Mouse (Mus musculus) fibroblast of lung, adult 2 months (primary cell): Measurements from ENCODE around the gene Serpinh1.
"Not testable (repeated sequence)": the region's sequence is repeated elsewhere in the genome, so short reads cannot be mapped to it uniquely, and the experiment has no call there.

Source experiments
- DNase-seq: peaks from one replicate; pipeline ENCODE4 v3.0.0-alpha.2; 2011; ENCODE audit warnings: low read depth

Gene Serpinh1

DNA sequence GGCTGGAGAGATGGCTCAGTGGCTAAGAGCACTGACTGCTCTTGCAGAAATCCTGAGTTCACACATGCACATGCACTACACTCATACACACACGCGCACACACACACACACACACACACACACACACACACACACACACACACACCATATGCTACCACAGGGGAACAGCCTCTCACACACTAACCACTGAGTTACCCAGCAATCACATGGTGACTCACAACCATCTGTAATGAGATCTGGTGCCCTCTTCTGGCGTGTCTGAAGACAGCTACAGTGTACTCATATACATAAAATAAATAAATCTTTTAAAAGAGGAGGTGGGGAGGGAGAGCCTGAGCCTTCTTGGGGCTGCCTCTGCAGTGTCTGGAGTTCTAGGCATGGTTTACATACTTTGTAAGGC lies 21.3 kb upstream of the Serpinh1 start:
- DNase-seq = not testable (repeated sequence)

DNA sequence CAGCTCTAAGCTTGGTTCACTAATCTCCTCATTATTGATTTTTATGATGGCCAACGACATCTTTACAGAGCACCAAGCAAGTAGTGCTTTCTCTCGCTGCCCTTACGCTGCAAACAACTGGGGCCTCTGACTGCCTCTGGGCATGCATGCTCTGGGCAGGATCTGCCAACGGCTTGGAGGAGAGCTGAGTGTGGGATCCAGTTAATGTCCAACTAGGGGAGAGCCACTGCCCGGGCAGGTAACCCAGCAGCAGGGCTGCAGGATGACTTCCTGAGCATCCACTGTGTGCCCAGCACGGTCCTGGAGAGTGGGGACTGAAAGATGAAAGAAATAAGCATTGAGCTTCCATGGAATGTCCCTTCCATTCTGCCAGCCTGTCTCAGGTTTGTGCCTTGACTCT lies 13.7 kb upstream of the Serpinh1 start:
- DNase-seq = no peak

DNA sequence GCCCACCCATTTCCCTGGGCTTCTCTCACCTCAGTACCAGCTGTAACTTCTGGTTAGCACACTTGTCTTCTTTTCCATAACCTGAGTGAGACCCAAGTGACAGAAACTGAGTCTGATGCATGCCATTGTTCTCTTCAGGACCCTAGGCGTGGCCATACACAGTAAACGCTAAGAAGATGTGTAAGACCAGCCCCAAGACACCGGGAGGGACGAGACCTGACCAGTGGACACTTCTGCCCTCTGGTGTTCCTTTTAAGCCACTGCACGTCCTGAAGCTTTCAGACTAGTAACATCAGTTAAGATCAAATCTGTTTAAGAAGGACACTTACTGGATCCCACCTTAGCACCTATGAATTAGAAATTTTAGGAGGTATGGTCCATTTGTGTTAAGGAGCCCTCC lies 12.0 kb upstream of the Serpinh1 start:
- no peak for DNase-seq

DNA sequence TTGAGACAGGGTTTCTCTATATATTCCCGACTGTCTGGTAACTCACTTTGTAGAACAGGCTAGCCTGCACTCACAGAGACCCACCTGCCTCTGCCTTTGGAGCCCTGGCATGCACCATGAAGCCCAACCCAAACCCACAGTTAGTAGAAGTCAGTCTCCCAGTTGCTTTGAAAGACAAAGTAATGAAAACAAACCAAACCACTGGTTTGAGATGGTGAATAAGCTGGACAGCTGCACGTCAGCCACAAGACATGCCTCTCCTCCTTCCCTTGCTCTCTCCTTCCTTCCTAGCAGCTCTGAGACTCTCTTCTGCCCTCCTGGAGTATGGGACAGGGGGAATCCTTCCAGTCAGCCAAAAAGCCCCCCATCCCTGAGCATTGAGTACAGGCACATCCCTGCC lies 9.1 kb upstream of the Serpinh1 start:
- DNase-seq = no peak

DNA sequence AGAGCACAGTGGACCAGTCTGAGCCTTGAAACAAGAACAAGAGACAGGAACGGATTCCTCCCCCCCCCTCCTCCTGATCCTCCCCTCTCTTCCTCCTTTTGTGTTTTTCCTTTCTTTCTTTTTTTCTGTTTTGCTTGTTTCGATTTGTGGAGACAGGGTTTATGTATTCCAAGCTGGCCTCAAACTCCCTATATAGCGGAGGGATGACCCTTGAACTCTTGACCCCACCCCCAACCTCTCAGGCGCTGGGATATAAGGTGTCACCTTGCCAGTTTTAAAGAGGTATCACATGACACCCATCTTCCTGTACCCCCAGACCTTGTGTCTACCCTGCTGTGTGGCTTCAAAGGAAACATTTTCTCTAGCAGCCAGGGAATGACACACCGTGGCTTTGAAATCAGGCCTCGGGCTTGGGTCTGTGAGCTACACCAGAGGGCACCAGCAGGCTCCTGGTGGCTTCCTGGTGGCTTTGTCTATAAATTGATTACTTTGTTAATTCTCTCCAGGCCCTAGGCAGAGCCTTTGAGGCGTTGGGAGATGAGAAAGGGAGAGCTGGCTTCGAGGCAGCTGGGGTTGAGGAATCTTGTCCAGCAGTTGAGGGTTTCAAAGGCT lies 7.9 kb upstream of the Serpinh1 start:
- no peak for DNase-seq

DNA sequence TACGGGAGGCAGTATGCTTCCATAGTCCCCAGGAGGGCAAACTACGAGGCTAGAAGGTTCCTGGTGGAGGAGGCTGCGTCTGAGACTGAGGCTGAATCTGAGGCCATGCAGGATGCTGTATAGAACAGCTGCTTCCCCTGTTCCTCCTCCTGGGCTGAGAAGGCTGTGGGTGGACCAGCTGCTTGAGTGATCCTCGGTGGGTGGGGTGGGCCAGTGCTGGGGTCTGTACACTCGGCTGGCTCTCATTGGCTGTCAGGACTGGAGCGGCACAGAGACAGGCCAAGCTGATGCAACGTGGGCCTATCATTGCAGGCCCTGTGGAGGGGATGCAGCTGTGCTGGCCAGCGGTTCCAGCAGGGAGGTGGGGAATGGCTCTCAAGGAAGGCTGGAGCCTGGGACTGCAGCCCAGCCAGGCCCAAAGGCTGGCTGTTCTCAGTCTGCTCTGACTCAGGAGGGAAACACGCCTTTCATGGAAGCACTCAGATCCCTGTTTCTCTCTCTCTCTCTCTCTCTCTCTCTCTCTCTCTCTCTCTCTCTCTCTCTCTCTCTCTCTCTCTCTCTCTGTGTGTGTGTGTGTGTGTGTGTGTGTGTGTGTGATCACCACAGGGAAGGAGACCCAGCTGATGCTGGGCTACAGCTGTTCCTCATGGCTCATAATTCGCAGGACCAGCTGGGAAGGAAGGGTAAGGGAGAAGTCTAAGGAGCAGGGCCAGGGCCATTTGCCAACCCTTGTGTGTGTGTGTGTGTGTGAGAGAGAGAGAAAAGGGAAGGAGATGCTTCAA lies 7.2 kb upstream of the Serpinh1 start:
- peak; percentile 99 for DNase-seq

DNA sequence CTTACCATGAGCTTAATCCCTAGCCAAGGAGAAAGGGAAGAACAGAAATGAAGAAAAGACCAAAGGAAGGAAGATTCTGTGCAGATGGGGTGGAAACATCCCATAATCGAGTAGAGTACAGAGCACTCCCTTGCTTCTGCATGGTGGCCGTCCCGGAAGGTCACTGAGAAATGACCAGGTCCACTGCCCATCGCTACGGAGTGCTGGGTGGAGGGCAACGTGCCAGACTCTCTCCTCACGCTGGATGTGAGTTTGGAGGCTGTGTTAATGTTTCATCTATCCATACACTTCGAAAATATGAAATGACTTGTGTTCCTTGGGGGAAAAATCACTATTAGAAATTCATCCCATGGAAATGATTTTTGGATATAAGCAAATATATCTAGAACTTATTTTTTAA lies 5.3 kb upstream of the Serpinh1 start:
- DNase-seq = no peak

DNA sequence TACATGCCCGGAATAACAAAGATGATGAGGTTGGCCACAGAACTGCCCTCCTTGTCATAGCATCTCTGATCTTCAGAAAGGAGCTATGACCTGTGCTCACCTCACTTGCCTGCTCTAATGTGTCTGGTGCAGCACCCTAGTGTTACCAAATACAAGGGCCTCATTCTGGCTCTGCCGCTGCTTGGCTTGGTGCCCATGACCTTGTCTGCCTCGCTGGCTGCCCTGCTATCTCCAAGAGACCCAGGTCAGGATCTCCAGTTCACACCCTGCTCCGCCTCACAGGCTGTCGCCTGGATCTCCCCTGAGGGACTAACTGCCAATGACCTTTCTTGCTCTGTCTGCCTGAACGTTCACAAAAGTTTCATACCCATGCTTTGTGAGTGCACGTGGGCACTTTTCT lies 4.2 kb upstream of the Serpinh1 start:
- no peak for DNase-seq

DNA sequence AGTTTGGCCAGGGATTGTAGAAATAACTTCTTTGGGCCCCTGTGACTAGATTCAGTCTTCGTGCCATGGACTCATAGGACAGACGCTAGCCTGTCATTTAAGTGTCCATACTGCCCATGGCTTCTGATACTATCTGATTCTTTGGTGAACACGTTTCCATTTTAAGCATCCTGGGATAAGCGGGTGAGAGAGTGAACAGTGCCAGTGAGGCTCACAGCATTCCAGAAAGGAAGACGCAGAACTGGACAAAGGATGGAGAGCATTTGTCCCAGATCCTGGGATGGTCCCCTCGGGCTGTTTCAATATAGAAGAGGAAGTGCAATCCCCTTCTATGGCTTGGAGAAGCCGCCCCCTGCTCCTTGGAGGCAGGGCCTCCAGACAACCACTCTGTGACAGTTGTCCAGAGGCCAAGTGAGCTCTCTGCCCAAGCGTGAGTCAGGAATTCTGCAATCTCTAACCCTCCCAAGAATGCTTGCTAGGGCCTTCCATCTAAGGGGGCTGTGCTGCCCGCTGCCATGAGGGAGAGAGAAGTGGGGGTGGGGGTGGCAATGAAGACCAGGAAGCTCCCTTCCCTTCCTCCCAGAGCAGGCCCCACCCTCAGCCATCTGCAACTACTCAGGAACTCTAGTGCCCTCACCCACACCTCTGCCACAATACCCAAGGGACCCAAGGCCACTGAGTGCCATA lies 3.3 kb upstream of the Serpinh1 start:
- peak; percentile 76 for DNase-seq

DNA sequence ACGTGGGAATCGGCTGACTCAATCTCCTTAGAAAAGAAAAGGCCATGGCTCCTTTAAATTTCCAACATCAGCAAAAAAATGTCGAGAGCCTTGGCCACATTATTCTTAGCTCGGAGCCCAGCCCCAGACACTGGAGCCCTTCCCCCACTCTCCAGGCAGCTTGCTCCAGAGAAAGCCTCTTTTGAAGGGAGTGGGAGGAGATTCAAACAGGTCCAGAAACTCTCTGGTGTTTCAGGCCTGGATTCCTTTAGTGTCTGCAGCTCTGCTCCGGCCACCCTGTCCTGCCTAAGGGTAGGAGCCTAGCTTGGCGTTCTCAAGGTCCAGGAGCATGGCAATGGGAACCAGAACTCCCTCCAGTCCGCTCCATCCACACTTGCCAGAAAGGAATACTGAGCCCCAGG lies 2.7 kb upstream of the Serpinh1 start:
- DNase-seq = peak; percentile 90

DNA sequence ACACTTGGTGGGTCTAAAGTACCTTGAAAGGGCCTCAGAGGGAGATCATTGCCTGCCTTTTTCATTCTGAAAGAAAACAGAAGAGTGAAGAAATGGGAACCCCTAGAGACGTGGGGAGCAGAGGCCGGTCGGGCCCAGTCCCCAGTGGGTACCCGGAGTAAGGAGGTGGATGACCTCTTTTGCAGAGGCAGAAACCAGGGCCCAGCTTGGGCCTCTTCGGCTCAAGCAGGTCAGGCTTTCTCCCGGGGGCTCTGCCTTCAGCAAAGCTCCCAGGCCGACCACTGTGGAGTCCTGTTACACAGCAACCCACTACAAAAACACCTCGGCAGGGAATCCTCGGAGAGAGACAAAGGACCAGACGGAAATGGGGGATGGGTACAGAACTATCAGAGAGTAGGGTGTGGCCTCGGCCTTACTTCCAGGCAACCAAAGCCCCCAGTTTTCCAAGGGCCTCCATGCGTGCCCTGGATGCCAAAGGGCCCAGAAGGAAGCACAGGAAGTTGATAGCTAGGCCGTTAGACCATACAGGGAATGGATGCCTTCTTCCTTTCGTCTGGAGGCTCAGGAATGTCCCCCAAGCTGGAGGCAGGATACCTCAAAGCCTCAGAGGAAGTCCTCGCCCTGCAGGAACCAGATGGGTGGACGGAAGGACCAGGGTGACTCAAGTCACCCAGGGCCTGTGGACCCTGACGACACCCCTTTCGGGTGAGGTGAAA lies 1.1 kb downstream of the Serpinh1 start:
- no peak for DNase-seq

DNA sequence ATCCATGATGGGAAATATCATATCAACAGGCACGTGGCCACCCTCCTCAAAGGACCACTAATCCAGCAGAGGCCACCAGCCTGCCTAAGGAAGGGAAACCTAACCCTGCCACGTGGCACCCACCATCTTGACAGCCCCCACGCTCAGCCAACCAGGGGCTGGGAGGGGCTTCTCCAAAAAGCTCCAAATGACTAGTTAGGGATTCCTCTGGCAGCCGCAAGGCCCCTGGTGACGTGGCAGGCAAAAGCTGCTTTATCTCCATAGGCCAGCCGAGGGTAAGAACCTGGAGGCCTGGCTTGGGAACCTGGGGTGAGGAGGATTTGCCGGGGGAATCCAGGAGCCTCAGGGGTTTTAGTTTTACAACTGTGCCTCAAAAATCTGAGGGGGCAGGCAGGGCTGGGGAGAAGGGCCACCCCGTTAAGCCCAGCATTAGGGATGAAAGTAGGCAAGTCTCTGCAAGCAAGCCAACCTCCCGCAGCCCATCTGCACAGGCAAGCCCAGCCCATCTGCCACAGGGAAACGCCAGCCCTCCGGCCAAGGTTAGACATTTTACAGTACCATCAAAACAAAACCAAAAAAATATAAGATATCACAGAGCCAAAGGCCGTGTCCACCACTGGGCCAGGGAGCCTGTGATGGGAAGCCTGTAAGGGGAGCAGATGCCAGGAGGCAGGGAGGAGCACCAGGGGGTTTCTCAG lies 1.8 kb downstream of the Serpinh1 start:
- no peak for DNase-seq

DNA sequence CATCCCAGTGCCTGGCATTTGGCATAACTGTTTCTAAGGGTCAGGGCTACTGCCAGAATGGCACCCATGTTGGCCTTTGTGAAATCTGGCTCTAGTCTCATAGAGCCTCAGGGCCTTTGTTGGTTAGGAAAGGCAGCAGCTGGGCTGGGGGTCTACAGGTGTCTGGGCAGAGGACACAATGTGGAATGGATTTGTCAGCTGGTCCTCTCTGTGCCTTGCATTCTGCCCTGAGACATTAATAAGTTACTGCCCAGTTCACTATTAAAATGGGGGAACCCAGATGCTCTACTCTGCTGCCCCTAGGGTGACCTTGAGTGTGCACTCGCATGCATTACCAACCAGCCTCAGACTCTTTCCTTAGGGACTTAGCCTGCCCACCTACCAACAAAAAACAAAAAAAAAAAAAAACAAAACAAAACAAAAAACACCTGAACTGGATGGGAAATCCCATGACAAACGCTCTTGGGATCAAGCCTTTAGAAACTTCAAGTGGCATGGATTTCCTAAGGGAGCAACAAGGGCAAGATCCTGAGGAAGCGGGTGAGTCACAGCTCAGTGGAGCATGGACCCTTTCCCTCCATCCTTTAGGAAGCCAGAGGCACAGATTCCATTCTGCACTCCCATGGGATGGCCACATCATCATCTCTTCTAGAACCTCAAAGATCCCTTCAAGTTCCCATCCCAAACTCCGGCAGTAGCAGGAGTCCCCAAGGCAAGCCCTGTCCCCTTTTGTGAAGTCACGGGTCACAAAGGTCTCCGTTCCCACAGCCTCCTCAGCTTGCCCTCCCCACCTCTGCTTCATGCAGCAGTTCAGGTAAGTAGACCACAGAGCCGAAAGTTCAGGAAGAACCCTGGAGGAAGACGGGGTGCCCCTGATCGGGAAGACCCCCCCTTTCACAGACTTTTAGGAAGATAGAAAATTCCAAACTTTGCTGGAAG lies 3.0 kb downstream of the Serpinh1 start:
- DNase-seq = no peak

DNA sequence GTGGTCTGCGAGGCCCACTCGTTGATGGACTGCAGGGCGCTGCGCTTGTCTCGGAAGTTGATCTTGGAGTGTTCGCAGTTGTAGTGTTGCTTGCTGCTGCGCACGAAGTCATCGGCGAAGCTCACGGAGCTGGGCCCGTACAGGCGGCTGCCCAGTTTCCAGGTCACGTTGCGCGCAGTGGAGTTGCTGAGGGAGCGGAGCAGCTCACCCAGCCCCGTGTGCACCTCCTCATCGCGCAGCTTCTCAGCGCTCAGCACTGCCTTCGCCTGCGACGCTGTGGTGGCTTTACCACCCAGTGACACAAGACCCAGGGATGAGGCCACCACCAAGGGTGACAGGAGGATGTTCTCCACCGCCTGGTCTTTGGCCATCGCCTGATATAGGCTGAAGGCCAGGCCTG lies 4.2 kb downstream of the Serpinh1 start:
- DNase-seq = no peak

DNA sequence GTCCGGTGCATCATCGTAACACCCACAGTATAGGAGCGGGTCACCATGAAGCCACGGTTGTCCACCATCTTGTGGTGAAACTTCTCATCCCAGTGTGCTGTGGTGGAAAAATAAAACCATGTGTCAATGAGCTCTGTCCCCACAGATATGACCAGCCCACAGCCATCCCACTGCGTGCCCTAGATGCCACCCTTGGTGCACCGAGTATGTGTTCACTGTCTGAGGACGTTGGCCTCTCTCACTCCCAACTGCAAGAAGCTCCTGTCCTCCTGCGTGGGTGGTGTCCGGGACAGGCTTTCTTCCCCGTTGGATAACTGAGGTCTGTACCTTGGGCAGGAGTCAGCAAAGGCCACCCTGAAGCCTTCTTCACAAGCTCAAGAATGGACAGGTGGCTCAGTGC lies 5.8 kb downstream of the Serpinh1 start:
- no peak for DNase-seq

DNA sequence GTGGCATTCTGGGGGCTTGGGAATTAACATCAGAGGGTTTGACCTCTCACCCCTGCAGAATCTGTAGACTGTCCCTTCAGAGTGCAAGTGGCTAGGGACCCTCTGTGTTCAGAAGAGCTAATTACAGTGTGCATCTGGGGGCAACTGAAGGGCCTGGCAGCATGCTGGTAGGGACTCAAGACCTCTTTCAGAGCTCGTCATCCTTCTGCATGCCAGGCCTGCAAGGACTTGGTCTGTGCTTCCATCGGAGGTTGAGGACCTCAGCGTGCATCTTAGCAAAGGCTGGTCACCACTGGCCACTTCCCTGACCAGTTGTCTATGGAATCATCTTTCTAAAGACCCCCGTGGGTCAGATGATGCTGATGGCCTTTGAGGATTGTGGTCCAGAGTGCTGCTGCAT lies 9.5 kb downstream of the Serpinh1 start:
- no peak for DNase-seq

DNA sequence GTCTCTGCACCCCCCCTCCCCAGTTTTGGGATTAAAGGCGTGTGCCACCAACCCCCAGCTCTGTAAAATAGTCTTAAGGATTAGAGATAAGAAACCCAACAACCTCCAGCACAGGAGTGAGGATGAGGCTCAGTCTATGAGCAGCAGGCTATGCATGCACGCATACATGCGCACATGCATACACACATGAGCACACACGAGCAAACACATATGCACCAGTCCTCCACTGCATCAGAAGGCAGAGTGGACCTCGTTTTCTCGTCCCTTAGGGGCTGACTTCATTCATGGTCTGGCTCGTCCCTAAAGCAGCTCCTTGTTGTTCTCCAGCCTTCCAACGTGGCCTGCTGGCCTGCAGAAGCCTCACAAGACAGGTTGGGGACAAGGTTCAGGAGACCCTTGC lies 12.3 kb downstream of the Serpinh1 start:
- no peak for DNase-seq

DNA sequence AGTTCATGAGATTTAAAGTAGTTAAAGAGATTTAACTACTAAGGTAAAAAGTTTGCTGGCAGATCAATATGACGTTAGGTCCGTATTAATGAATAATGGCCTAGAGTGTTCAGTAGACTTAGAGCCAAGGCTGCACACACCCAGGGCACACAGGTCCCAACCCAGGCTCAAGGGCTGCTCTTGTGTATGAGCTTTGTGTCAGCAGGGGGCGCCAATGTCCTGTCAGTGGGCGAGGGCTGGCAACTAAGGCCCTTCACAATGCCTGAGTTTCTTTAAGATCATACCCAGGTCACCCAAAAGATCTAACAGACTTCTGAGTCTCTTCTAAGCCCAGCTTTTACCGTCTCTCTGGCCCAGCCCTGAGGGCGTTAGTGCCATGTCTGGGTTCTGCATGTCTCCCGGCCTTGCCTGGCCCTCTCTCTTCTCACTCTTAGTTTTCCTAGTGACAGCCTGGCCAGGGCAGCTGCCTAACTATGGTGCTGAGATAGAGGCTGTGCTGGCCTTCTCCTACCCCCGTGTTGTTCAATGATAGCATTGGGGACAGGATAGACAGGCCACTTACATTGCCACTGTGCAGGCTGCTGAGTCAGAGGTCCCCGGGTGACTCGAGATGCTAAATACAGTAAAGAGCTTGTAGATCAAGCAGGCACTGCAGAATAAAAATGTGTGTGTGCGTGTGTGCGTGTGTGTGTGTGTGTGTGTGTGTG lies 20.1 kb downstream of the Serpinh1 start:
- no peak for DNase-seq

DNA sequence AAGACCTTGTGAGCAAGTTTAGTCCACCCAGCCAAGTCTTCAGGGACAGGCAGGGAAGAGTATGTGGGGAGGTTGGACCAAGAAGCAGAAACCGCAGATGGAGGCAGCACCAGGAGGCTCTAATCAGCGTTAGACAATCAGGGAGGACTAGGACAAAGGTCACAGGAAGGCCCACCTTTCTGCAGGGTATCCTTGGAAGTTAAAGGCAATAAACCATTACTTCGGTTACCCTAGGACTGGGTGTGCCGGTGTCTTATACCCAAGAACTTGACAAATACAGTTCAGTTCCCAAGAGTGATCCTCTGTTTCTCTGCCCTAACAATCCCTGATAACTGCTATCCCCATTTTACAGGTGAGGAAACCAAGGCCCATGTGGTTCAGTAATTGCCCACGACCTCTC lies 23.0 kb downstream of the Serpinh1 start:
- DNase-seq = no peak

DNA sequence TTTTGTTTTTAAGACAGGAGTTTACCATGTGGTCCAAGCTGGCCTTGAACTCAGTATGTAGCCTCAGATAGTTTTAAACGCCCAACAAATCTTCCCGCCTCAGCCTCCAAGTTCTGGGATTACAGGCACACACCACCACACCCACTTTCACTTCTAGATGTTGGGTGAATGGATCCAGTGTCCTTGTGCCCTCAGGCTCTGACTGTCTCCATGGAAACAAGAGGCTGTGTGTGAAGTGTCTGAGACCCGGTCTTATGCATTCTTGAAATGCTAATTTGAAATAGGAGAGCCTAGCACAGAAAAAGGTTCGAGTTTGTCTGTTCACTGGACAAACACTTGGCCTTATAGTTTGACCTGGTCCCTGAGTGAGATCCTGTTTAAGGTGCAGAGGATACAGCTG lies 24.2 kb downstream of the Serpinh1 start:
- no peak for DNase-seq
